Mouse (Mus musculus) heart, postnatal 0 days (tissue): ENCODE measurements around the gene Gm37240.
"Not testable (repeated sequence)": the region's sequence is repeated elsewhere in the genome, so short reads cannot be mapped to it uniquely, and the experiment has no call there.

Source experiments
- CTCF ChIP-seq: IDR thresholded peaks from 2 replicates; pipeline ENCODE4 v1.5.1; 2016; ENCODE audit warnings: antibody characterized with exemption, control low read depth, low read depth
- EP300 ChIP-seq: IDR thresholded peaks from 2 replicates; pipeline ENCODE4 v1.6.1; 2016; ENCODE audit warnings: antibody characterized with exemption, low read depth

DNA sequence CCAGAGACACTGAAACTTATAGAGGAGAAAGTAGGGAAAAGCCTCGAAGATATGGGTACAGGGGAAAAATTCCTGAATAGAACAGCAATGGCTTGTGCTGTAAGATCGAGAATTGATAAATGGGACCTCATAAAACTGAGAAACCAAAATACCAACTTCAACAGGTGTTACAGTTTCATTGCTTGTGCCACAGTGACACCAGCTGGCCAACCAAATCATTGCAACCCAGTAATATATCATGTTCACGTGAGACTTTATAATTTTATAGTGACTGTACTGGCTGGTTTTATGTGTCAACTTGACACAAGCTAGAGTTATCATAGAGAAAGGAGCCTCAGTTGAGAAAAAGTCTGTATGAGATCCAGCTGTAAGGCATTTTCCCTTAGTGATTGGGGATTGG is 1344.9 kb downstream of the Gm37240 start:
- peak; percentile 74 for TF ChIP-seq CTCF
- TF ChIP-seq EP300 = not testable (repeated sequence)
